Mouse (Mus musculus): ENCODE measurements around the gene Gtf2h5.

Gene Gtf2h5

GRCm38 (mm10) chr17:6079287-6080122, at the start of gene Gtf2h5, which contains the start of gene Serac1:
Gene Gtf2h5, plus strand, starts transcription at chr17:6079786.
Gene Serac1, minus strand, starts transcription at chr17:6079741.
- peak; percentile 98 to 99 for DNase-seq

- DNase-seq = no peak
Observed at GRCm38 (mm10) chr17:6035661-6036060, 43.9 kb upstream of the Gtf2h5 start.

GRCm38 (mm10) chr17:6036458-6036857, 43.1 kb upstream of the Gtf2h5 start:
- DNase-seq = no peak

DNA sequence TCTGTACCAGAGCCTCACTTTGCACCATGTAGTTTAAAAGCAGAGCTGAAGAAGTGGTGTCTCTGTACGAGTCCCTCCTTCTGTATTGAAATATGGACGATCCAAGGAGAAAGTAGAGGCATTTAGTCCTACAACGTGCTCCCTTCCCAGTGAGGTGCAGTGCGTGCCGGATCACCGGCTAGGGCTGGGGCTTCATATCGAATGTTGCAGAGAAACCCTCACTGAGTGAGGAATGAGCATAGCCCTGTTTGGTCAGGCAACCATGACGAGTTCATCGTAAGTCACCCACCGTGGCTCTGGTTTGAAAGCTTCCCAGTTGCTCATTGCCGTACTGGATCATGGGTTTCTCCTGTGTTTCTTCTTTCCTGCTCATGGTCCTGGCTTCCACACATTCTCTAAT, 42.7 kb upstream of the Gtf2h5 start:
- DNase-seq = no peak

DNA sequence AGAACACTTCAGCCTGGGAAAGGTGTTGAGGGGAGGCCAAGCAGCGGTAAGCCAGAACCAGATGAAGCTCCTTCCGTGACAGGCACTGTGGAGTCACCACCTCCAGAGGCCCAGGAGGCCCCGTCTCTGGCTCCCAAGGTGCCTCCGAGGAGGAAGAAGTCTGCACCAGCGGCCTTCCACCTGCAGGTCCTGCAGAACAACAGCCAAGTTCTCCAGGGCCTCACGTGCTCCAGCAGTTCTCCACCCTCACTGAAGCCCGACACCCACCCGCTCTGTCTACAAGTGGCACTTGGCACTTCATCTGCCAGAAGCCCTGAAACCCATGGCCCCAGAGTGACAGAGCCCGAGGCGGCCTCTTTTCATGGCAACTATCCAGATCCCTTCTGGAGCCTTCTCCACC, 42.1 kb upstream of the Gtf2h5 start:
- no peak for DNase-seq

DNA sequence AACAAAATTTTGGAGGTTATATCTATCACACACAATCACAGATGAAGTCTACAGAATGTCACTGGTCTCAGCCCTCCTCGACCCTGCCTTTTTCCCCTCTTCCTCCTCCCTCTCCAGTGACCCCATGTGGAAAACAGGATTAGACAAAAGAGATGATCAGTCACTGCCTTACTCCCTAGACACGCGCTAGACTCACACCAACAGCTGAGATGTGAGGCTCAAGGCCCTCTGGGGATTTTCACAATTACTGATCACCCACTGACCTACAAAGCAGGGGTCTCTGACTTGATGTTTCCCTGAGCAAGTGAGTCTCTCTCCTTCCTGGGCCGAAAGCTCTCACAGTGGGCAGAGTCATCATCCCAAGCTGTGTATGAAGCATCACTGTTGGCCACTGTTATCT, 26.8 kb upstream of the Gtf2h5 start:
- DNase-seq = no peak

DNA sequence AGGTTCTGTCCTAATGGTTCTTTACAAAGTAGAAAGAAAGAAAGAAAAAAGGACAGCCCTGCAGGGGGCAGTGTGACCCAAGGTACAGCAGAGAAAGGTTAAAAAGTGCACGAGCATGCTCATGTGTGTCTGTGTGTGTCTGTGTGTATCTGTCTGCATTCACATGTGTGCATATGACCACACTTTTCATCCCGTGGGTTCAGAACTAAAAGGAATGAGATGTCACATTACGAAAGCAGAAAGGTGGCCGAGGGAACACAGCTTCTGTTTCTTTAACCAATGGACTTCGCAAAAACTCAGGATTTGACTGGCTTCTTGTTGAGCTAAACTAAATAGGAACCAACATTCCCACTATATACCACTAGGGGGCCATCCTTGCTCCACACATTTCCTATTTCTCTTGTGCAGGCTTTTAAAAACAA, 24.6 kb upstream of the Gtf2h5 start:
- DNase-seq = peak; percentile 19 to 37

- no peak for DNase-seq
Observed at GRCm38 (mm10) chr17:6062793-6063192, 16.8 kb upstream of the Gtf2h5 start.

DNA sequence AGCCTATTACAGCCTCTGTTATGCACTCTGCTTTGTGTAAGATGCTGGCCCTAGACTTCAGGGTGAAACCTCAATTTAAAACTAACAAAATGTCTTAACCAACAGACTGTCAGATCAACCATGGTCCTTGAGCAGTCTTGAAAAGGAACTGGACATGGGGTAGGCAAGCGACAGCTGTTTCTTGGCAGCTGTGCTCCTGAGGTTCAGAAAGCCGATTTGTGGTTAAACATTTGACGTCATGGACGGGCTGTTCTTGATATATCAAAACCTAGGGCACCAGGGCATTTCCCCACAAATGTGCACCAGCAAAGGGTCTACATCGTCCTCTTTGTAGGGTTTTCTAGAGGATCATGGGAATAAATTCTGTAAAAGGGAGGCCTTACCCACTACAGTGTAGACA, 16.1 kb upstream of the Gtf2h5 start:
- no peak for DNase-seq

DNA sequence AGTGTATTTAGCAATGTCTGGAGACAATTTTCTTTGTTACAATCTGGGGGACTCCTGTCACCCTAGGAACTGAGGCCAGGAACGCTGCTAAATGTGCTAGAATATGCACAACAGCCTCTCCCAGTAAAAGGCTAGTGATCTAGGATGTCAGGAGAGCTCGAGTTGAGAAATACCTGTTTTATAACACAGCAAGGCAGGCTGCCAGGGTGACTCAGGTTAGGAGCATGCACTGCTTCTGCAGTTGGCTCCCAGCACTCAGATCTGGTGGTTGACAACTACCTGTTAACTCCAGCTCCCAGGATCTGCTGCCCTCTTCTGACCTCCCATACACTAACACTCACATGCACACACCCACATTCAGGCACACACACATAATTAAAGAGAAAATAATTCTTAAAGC, 13.6 kb upstream of the Gtf2h5 start:
- DNase-seq = no peak

GRCm38 (mm10) chr17:6067613-6068012, 12.0 kb upstream of the Gtf2h5 start:
- no peak for DNase-seq

DNA sequence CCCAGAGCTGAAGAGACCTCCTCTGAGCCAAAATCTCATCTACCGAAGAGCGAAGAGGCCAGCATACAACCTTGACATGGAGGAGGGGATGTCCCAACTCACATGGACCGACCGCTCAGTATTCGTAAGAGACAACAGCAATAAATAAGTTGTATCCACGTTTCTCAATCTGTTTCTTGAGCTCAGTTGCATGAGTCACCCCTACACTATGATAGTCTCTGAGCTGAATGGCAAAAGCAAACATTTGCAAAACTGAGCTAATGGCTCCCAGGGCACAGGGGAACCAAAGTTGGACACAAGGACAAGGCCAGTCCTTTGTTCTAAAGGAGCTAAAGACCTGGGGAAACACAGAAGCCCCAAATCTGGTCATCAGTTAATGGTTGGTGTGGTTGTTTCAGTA, 9.7 kb upstream of the Gtf2h5 start:
- DNase-seq = no peak

DNA sequence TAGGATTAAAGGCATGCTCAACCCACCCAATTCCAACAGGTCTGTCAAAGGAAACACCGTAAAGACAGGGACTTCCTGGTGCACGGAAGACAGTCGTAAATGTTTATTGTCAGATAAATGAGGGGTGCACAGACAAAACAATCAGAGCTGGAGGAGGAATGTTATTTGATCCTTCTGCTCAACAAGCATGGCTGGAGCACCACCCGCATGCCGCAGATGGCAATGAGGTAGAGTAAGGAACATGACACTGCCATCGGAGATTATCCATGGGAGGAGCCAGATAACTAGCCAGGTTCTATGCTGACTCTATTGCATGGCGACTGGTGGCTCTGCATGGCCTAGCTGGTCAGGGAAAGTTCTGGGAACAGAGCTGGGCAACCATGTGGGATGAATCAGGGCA, 6.2 kb upstream of the Gtf2h5 start:
- DNase-seq = no peak

DNA sequence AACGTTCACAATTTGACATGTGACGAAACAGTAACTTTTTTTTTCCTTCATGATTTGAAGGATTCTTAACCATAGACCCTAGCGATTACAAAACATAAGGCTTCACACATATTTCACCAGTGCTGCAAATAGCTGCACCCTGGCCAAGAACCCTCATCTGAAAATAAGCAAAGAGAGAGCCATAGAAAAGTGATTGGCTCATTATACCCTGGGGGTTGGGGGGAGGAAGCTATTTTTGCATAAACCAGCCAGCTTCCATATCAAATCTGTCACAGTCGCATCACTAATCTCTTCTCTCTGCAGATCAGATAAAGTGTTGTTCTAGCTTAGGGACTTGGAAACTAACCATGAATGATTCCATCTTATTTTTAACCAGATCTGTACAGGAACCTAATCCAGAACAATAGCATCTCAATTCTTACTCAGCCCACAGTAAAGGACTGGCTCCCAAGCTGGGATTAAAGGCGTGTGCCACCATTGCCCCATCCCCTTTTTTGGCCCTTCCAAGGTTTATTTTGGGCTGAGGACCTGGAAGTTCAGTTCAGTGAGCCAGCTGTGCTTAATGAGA, 3.8 kb downstream of the Gtf2h5 start:
- no peak for DNase-seq

- DNase-seq = no peak
Observed at GRCm38 (mm10) chr17:6091604-6092003, 12.0 kb downstream of the Gtf2h5 start.

DNA sequence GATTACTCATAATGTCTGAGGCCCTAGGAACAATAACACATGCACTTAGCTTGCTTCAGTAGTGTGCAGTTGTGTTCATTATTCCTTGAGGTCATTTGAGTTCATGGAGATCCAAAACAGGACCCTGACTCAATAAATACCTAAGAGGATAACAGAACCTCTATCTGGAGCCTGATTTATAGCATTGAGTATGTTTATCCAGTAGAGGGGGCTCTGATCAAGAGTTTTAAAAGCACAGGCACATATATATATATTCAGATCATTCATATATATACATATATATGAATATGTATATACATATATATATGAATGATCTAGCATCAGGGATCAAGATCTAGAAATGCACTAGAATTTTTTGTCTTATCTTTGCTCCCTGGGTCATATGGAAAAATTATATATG, 16.0 kb downstream of the Gtf2h5 start:
- no peak for DNase-seq

DNA sequence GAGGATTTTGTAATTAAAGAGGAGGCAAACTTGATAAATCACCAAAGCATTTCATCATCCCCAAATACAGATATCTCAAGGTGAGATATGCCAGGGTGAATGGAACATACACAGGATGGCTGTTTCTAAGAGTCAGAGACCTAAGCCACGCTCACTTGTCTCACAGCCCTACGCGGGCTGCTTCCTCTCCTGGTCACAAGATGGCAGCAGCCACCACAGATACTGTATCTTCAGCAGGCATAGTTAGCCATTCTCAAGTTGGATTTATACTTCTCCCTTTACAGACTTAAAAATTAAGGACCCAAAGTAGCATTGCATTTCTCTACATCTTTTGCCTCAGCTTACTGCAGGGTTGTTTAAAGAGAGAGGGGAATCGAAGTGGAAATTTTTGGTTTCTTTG, 18.3 kb downstream of the Gtf2h5 start:
- DNase-seq = peak; percentile 69 to 72

DNA sequence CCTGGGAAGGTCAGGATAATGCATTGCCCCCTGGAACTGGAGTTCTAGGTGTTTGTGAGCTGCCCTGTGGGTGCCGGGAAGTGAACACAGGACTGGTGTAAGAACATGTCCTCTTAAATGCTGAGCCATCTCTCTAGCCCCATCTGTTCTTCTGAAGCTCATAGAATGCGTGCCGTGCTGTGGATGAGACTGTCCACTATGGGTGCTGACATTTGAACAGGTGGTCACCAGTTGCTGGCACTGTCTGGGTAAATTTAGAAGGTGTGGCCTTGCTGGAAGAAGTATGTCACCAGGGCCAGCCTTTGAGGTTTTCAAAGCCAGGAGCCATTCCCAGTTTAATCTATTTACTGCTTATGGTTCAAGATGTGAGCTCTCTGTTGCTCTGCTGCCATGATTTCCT, 22.7 kb downstream of the Gtf2h5 start:
- DNase-seq = peak in 1 of 2 experiments; percentile 40

DNA sequence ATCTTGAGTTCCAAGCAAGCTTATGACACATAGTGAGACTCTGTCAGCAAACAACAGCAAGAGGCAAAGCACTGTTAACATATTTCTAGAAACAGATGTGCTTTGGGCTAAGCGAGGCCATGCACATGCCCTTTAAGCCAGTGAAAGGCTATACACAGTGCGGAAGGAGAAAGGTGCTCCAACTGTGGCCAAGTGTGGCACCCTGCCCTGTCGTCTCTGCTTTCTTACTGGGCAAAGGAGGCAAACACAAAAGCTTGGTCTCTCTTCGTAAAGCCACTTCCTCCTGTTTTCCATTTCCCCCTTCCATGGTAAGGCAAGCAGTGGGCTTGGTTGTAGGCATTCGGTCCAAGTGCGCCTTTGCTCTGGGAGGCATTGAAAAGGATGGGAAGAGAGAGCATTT, 24.0 kb downstream of the Gtf2h5 start:
- no peak for DNase-seq

- peak; percentile 80 to 86 for DNase-seq
Observed at GRCm38 (mm10) chr17:6106361-6107014, 26.9 kb downstream of the Gtf2h5 start, which contains the start of gene Tulp4. Gene Tulp4, plus strand, starts transcription at chr17:6106437.

DNA sequence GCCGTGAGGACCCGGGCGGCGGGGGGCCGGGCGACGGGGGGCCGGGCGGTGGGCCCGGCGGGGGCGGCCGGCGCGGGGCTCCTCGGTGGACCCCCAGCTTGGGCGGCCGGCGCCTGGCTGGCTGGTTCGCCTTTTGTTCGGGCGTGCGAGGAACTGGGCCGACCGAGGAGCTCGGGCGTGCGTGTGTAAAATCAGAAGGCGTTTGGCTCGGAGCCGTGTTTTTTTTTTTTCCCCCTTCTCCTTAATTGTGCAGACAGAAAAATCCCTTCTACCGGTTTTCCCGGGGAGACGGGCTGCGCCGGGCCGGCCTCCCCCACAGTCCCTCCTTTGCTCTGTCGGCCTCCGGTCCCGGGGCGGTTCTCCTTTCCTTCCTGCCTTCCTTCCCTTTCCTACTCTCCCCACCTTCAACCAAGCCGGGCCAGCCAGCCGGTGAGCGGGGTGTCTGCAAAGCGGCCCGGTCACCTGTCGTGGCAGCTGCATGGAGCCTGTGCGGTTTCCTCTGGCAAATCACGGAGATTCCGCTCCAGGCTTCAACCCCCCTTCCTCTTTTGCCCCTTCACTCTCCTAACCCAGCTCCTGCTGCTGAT, 27.5 kb downstream of the Gtf2h5 start:
- DNase-seq = peak; percentile 67 to 74

DNA sequence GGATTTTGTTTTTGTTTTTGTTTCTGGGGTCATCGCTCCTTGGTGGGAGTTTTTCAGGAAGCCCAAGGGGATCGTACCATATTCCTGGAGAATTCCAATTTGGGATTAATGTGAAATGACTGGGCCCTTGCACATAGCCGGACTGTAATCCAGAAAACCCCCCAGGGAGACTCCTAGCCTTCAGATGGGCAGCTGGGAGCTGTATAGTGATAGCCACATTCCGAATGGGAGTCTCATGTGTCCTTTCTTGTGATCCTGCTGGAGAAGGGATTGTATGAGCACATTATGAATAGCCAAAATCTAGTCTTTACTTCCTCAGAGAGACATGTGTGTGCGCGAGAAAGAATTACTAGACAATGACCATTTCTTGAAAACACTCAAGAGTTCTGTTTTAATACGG, 28.6 kb downstream of the Gtf2h5 start:
- DNase-seq = no peak

DNA sequence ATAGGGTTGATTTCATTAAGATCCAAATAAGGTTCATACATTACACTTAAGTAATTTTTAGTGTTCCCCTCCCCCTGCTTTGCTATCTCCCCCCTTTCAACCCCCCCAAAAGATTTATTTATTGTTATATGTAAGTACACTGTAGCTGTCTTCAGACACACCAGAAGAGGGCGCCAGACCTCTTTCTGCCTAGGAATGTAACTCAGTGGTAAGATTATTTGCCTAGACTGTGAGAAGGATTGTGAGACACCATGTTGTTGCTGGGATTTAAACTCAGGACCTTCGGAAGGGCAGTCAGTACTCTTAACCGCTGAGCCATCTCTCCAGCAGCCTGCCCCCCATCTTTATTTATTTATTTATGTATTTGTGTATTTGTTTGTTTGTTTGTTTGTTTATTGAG, 31.4 kb downstream of the Gtf2h5 start:
- no peak for DNase-seq

DNA sequence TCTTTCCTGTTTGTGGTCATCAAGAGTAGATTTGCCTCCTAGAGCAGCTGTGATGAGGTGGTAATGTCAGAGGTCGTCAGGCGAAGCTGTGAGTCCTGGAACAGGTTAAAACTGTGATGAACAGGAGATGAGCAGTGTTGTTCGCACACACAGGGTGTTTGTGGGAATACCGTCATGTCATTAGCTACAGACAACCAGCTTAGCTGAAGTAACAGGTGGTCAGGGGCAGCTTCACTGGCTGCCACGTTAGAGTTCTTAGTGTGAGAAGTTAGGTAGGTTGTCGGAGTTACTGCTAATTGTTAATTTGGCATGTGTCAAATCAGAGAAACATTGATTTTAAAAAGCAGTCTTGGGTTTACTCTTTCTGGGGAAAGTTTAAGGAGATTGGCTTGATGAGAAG, 34.1 kb downstream of the Gtf2h5 start:
- DNase-seq = no peak
